Mouse (Mus musculus): ENCODE results near the gene Speer4d. TPM values are rescaled to one million over a fixed set of nuclear protein-coding genes. Genes with fewer than 3 reads are reported as not detected.
A peak's percentile ranks its signal among the peaks of the same experiment; 100 is the strongest.
"Not testable (repeated sequence)": the region's sequence is repeated elsewhere in the genome, so short reads cannot be mapped to it uniquely, and the experiment has no call there.

The Speer4d gene
- polyA plus RNA-seq, 1 experiment from 2014 or later = not detected

GRCm38 (mm10) chr5:15603585-15603984, 15.3 kb upstream of the Speer4d start:
- H3K9ac ChIP-seq; H3K36me3 ChIP-seq; H3K4me1 ChIP-seq; H3K4me3 ChIP-seq; H3K9me3 ChIP-seq; H3K27ac ChIP-seq; H3K4me2 ChIP-seq; H3K27me3 ChIP-seq; ATAC-seq (ENCODE audit: insufficient number of reproducible peaks, low FRiP score, low TSS enrichment, low read depth): not testable (repeated sequence)
- 73% methylated on average over 8 of the region's 8 CpGs for WGBS

- not testable (repeated sequence) for H3K36me3 ChIP-seq, H3K9ac ChIP-seq, H3K4me3 ChIP-seq, H3K9me3 ChIP-seq, H3K4me2 ChIP-seq, H3K4me1 ChIP-seq, H3K27ac ChIP-seq, H3K27me3 ChIP-seq
- WGBS = 62% methylated on average over 6 of the region's 6 CpGs
- ATAC-seq (ENCODE audit: insufficient number of reproducible peaks, low FRiP score, low TSS enrichment, low read depth) = peak; percentile 84
Observed at GRCm38 (mm10) chr5:15606677-15607076, 12.2 kb upstream of the Speer4d start.

DNA sequence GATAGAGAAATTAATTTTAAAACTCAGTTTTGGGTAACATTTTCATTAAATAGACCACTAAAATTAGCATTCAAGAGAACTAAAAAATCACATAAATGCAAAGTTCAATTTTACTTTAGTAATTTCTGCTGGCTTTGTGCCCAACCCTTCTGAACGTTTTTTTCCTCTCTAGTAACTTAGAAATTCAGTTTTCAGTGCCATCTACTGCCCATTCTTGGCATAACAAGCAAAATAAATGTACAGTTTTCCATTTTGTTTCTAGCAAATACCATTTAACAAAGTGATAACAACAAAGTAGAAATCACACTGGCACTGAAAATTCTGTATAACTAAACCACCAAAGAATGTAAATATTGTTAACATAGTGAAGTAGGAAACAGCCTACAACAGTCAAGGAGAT, 8.2 kb upstream of the Speer4d start:
- not testable (repeated sequence) for H3K9me3 ChIP-seq; H3K9ac ChIP-seq; H3K27ac ChIP-seq; H3K27me3 ChIP-seq; ATAC-seq (ENCODE audit: insufficient number of reproducible peaks, low FRiP score, low TSS enrichment, low read depth); H3K4me1 ChIP-seq; H3K4me3 ChIP-seq; H3K4me2 ChIP-seq; H3K36me3 ChIP-seq
- WGBS = 3% methylated on average over 1 of the region's 1 CpGs

GRCm38 (mm10) chr5:15616195-15616594, 2.7 kb upstream of the Speer4d start:
- H3K9ac ChIP-seq; H3K36me3 ChIP-seq; H3K4me3 ChIP-seq; ATAC-seq (ENCODE audit: insufficient number of reproducible peaks, low FRiP score, low TSS enrichment, low read depth); H3K27me3 ChIP-seq; H3K27ac ChIP-seq; H3K9me3 ChIP-seq; H3K4me2 ChIP-seq; H3K4me1 ChIP-seq: not testable (repeated sequence)
- 76% methylated on average over 3 of the region's 3 CpGs for whole genome bisulfite sequencing

DNA sequence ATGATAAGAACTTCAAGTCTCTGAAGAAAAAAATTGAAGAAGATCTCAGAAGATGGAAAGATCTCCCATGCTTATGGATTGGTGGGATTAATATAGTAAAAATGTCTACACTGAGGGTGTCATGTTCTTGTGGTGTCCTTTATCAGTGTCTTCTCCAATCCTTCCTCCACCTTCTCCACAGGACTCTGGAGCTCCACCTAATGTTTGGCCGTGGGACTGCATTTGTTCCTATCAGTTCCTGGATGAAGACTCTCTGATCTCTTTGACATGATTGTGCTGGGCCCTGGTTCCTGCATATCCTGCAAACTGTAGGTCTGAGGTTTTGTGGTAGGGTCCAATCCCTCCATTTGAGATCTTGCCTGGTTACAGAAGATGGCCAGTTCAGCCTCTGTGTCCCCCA, 9.3 kb downstream of the Speer4d start:
- 28% methylated on average over 1 of the region's 1 CpGs for WGBS
- H3K36me3 ChIP-seq; H3K9ac ChIP-seq; H3K4me1 ChIP-seq; H3K9me3 ChIP-seq; H3K4me2 ChIP-seq; ATAC-seq (ENCODE audit: insufficient number of reproducible peaks, low FRiP score, low TSS enrichment, low read depth); H3K27ac ChIP-seq; H3K4me3 ChIP-seq; H3K27me3 ChIP-seq: not testable (repeated sequence)

DNA sequence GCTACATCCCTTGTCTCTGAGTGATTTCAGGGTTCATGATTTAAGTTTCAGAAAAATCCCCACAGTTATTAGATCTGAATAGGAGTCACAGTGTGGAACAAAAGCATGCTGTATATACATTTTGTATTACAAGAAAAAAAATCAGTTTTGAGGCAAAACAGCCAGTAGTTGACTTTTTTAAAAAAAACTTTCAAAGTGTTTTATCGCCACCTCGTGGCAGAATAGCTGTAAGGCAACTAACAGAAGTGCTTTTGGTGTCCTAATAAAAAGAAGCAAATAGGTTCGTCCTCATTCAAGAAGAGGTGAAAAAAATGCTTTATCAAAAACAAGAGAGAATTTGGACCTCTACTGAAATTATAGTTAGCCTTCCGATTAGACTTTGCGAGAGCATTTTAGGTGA, 11.2 kb downstream of the Speer4d start:
- H3K9ac ChIP-seq; H3K4me3 ChIP-seq; H3K4me1 ChIP-seq; H3K4me2 ChIP-seq; H3K27me3 ChIP-seq; H3K9me3 ChIP-seq; H3K36me3 ChIP-seq; H3K27ac ChIP-seq; ATAC-seq (ENCODE audit: insufficient number of reproducible peaks, low FRiP score, low TSS enrichment, low read depth): not testable (repeated sequence)
- 26% methylated on average over 5 of the region's 5 CpGs for WGBS

DNA sequence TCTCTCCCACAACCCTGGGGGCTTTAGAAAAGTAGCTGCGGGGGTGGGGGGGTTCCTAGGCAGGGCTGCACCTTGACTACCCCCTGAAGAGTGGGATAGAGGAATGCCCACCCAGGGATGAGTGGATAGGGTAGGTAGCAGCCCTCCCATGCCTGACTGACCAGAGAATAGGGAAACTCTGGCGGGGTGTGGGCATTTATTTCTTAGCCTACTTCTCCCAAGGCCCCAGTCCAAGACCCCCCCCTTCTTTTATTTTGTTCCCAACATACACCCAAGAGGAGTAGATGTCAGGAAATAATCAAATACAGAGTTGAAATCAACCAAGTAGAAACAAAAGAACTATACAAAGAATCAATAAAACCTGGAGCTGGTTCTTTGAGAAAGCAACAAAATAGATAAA, 18.8 kb downstream of the Speer4d start:
- not testable (repeated sequence) for H3K4me3 ChIP-seq, H3K27ac ChIP-seq, H3K9ac ChIP-seq, H3K27me3 ChIP-seq, H3K9me3 ChIP-seq, H3K4me2 ChIP-seq, H3K36me3 ChIP-seq, H3K4me1 ChIP-seq
- WGBS = 65% methylated on average over 2 of the region's 2 CpGs
- peak; percentile 81 for ATAC-seq (ENCODE audit: insufficient number of reproducible peaks, low FRiP score, low TSS enrichment, low read depth)

DNA sequence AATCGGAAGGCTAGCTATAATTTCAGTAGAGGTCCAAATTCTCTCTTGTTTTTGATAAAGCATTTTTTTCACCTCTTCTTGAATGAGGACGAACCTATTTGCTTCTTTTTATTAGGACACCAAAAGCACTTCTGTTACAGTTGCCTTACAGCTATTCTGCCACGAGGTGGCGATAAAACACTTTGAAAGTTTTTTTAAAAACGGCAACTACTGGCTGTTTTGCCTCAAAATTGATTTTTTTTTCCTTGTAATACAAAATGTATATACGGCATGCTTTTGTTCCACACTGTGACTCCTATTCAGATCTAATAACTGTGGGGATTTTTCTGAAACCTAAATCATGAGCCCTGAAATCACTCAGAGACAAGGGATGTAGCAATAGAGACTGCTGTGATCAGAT, 26.8 kb downstream of the Speer4d start:
- not testable (repeated sequence) for ATAC-seq (ENCODE audit: insufficient number of reproducible peaks, low FRiP score, low TSS enrichment, low read depth); H3K27ac ChIP-seq; H3K4me1 ChIP-seq; H3K36me3 ChIP-seq; H3K4me3 ChIP-seq; H3K9me3 ChIP-seq; H3K9ac ChIP-seq; H3K27me3 ChIP-seq; H3K4me2 ChIP-seq
- 24% methylated on average over 6 of the region's 6 CpGs for WGBS

DNA sequence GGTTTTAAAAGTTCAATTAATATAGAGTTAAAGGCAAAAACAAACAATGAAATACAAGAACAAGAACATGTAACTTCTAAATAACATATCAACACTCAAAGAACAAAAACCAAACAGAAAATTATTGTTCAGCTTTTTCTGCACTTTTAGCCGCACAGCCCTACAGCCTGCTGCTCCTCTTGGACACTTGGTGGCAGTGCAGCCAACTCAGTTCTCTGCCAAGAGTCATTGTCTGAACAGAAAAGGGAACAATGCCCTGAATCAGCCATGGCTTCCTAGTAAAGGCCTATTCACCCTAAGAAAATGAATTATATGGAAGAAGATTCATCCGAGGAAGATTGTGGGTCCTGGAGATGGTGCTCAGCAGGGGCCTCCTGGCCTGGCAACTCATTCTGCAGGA, 33.5 kb downstream of the Speer4d start:
- H3K4me2 ChIP-seq; H3K9me3 ChIP-seq; H3K4me1 ChIP-seq; ATAC-seq (ENCODE audit: insufficient number of reproducible peaks, low FRiP score, low TSS enrichment, low read depth); H3K9ac ChIP-seq; H3K27me3 ChIP-seq; H3K36me3 ChIP-seq; H3K27ac ChIP-seq; H3K4me3 ChIP-seq: not testable (repeated sequence)
- 71% methylated on average over 2 of the region's 2 CpGs for WGBS

DNA sequence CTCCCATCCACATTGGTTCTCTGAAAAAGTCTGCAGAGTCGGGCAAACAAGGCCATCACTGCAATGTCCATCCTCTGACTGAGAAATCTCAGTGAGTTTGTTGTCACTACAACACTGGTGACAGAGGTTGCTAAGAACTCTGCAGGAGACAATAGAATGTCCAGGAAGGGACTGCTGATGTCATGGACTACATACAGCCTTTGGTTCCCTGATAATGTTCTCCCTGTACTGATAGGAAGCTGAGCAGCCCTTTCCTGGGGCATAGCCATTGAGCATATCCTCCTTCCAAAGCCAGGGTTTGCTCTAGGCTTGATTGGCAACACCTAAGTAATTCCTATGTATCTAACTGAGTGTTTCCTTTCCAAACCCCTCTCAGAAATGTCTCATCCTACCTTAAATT, 38.1 kb downstream of the Speer4d start, which contains the start of gene 4930572O03Rik:
Gene 4930572O03Rik, minus strand, starts transcription at position 101 of the 400 bp plus-strand sequence.
- not testable (repeated sequence) for H3K27me3 ChIP-seq; H3K27ac ChIP-seq; H3K4me3 ChIP-seq; H3K4me2 ChIP-seq; H3K9me3 ChIP-seq; H3K9ac ChIP-seq; H3K4me1 ChIP-seq; H3K36me3 ChIP-seq; ATAC-seq (ENCODE audit: insufficient number of reproducible peaks, low FRiP score, low TSS enrichment, low read depth)
- WGBS = 72% methylated on average over 1 of the region's 1 CpGs

- ATAC-seq (ENCODE audit: insufficient number of reproducible peaks, low FRiP score, low TSS enrichment, low read depth); H3K36me3 ChIP-seq; H3K4me3 ChIP-seq; H3K4me2 ChIP-seq; H3K27me3 ChIP-seq; H3K27ac ChIP-seq; H3K9ac ChIP-seq; H3K9me3 ChIP-seq; H3K4me1 ChIP-seq: not testable (repeated sequence)
- 75% methylated on average over 7 of the region's 7 CpGs for WGBS
Observed at GRCm38 (mm10) chr5:15663847-15664246, 45.0 kb downstream of the Speer4d start.

- H3K4me2 ChIP-seq; H3K4me3 ChIP-seq; H3K27ac ChIP-seq; H3K9me3 ChIP-seq; H3K36me3 ChIP-seq; ATAC-seq (ENCODE audit: insufficient number of reproducible peaks, low FRiP score, low TSS enrichment, low read depth); H3K9ac ChIP-seq; H3K4me1 ChIP-seq; H3K27me3 ChIP-seq: not testable (repeated sequence)
- WGBS = 82% methylated on average over 8 of the region's 18 CpGs
Observed at GRCm38 (mm10) chr5:15670789-15671188, 51.9 kb downstream of the Speer4d start.

Data from limb, embryonic 15.5 days (tissue).